Mouse (Mus musculus): ENCODE results near the gene F13b.

DNA sequence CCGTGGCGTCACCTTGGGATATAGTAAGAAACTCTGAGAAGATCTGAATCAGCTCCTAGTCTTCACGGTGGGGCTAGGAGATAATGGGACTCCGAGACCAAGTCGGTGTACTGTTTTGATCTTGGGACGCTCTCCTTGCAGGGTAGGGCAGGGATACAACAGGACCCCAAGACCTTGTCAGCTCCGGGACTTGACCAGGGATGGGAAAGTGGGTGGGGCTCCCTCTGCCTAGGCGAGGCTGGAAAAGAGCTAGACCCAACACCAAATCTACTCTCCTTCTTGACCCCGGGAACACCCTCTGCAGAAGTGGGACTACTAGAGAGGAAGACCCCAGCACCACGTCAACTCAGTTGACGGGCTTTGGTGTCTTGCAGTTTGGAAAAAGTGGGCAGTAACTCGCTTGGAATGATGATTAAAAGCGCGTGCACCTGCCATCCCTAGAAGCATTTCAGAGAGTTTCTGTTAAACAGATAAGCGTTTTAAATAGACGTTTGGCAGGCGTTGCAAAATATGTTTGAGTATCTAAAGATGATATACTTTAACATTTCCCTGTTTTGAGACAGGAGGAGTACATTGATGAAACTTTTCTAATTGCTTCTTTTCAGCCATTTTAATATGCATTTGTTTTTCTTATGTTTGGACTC lies 46.2 kb upstream of the F13b start:
- TF ChIP-seq CTCF (IDR thresholded peaks at IDR 0.05; ENCODE audit: low read depth) (no peak), EP300 (IDR thresholded peaks at IDR 0.05; ENCODE audit: low read depth) (no peak)
